Mouse (Mus musculus): ENCODE data around the gene Zc3h7a.

DNA sequence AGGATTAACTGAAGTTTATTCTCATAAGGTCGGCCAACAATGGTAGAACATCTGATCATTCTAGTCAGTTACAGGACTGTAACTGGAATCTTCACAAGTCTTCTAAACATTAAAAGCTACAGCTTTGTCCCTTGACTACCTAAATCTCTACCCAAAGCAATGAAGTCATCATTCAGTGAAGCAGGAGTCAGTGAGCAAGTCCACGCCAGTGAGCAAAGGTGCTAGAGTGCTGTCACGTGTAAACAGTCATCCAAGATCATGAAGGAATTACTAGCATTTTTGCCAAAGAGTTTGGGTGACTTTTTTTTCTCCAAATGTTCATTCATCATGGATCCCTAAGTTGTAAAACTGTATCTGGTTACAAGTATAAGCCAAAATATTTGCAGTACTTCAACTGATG, 41.6 kb upstream of the Zc3h7a start:
- no peak for TF ChIP-seq CTCF (IDR thresholded peaks at IDR 0.05; ENCODE audit: low read depth)
- no peak for TF ChIP-seq EP300 (IDR thresholded peaks at IDR 0.05; ENCODE audit: low read depth)
